Mouse (Mus musculus) megakaryocyte, embryonic 14.5 days (primary cell): ENCODE measurements around the gene Ppp6r1. TPM values are rescaled to one million over a fixed set of nuclear protein-coding genes. Genes with fewer than 3 reads are reported as not detected.

Experiments
- H3K27me3 ChIP-seq: replicated peaks from 2 replicates; pipeline ENCODE3; 2012; ENCODE audit warnings: inconsistent platforms
- H3K36me3 ChIP-seq: replicated peaks from 2 replicates; pipeline ENCODE3; 2012; ENCODE audit warnings: low read length, inconsistent platforms, mixed read lengths
- H3K4me1 ChIP-seq: 2 replicates; pipeline ENCODE4 v1.6.1; 2012; ENCODE audit warnings: inconsistent platforms
- H3K4me3 ChIP-seq: replicated peaks from 2 replicates; pipeline ENCODE3; 2012; ENCODE audit warnings: moderate library complexity, mild to moderate bottlenecking, inconsistent platforms
- H3K9me3 ChIP-seq: 2 replicates; pipeline ENCODE4 v1.6.1; 2012; ENCODE audit warnings: inconsistent platforms
- FLI1 ChIP-seq: IDR thresholded peaks from 2 replicates; pipeline ENCODE4 v1.6.1; 2012; ENCODE audit warnings: low read length, inconsistent platforms, mixed read lengths
- GATA1 ChIP-seq: IDR thresholded peaks from 3 replicates; pipeline ENCODE4 v1.6.1; 2012; ENCODE audit warnings: mixed read lengths, low read length, inconsistent platforms, borderline replicate concordance
- polyA plus RNA-seq: library from polyadenylated mRNA; stranded (reverse); fragments of >175 nt; gene quantifications from 2 replicates; pipeline ENCODE4 v1.2.3, GENCODE M21; 2012; ENCODE audit warnings: low replicate concordance; ENCODE audit not compliant: insufficient read depth

Gene Ppp6r1
- polyA plus RNA-seq, 1 experiment: 361 TPM

GRCm38 (mm10) chr7:4658128-4658907 lies 501 bp downstream of the Ppp6r1 start:
- TF ChIP-seq FLI1: no peak
- TF ChIP-seq GATA1: no peak
- no peaks in the 10 kb centered on the region for H3K27me3 ChIP-seq
- H3K4me3 ChIP-seq: peak overlapping the region; percentile 98
- H3K4me1 ChIP-seq: peaks cover 65% of the 10 kb centered on the region
- peaks cover 46% of the 10 kb centered on the region for H3K36me3 ChIP-seq
- H3K9me3 ChIP-seq: no peaks in the 10 kb centered on the region

GRCm38 (mm10) chr7:4657521-4658127 lies 1.2 kb downstream of the Ppp6r1 start:
- TF ChIP-seq GATA1 (no peak), FLI1 (no peak)
- Histone ChIP-seq H3K4me1 (peaks cover 69% of the 10 kb centered on the region), H3K27me3 (no peaks in the 10 kb centered on the region), H3K9me3 (no peaks in the 10 kb centered on the region), H3K36me3 (peaks cover 50% of the 10 kb centered on the region), H3K4me3 (peak overlapping the region; percentile 98)

GRCm38 (mm10) chr7:4656818-4657217 lies 2.0 kb downstream of the Ppp6r1 start:
- Histone ChIP-seq H3K36me3 (peaks cover 51% of the 10 kb centered on the region), H3K4me3 (peak overlapping the region; percentile 98), H3K4me1 (peaks cover 77% of the 10 kb centered on the region), H3K9me3 (no peaks in the 10 kb centered on the region), H3K27me3 (no peaks in the 10 kb centered on the region)
- TF ChIP-seq FLI1: no peak
- TF ChIP-seq GATA1: no peak

GRCm38 (mm10) chr7:4655916-4656315 lies 2.9 kb downstream of the Ppp6r1 start:
- Histone ChIP-seq H3K27me3 (no peaks in the 10 kb centered on the region), H3K36me3 (peaks cover 55% of the 10 kb centered on the region), H3K4me1 (peaks cover 82% of the 10 kb centered on the region), H3K9me3 (no peaks in the 10 kb centered on the region), H3K4me3 (peak overlapping the region; percentile 98)
- TF ChIP-seq FLI1 (no peak), GATA1 (no peak)

GRCm38 (mm10) chr7:4655393-4655792 lies 3.4 kb downstream of the Ppp6r1 start:
- H3K36me3 ChIP-seq: peaks cover 50% of the 10 kb centered on the region
- no peaks in the 10 kb centered on the region for H3K27me3 ChIP-seq
- TF ChIP-seq FLI1 (no peak), GATA1 (no peak)
- H3K4me1 ChIP-seq: peaks cover 83% of the 10 kb centered on the region
- H3K4me3 ChIP-seq: peak overlapping the region; percentile 98
- no peaks in the 10 kb centered on the region for H3K9me3 ChIP-seq

GRCm38 (mm10) chr7:4654221-4654620 lies 4.6 kb downstream of the Ppp6r1 start:
- Histone ChIP-seq H3K4me1 (peaks cover 78% of the 10 kb centered on the region), H3K27me3 (no peaks in the 10 kb centered on the region), H3K4me3 (peak overlapping the region; percentile 98), H3K36me3 (peaks cover 49% of the 10 kb centered on the region), H3K9me3 (no peaks in the 10 kb centered on the region)
- TF ChIP-seq FLI1 (no peak), GATA1 (no peak)

- H3K4me3 ChIP-seq: peak overlapping the region; percentile 98
- no peaks in the 10 kb centered on the region for H3K27me3 ChIP-seq
- peaks cover 79% of the 10 kb centered on the region for H3K4me1 ChIP-seq
- H3K36me3 ChIP-seq: peaks cover 49% of the 10 kb centered on the region
- no peaks in the 10 kb centered on the region for H3K9me3 ChIP-seq
- TF ChIP-seq FLI1 (no peak), GATA1 (no peak)
Observed at GRCm38 (mm10) chr7:4653780-4654179, 5.0 kb downstream of the Ppp6r1 start.

GRCm38 (mm10) chr7:4653351-4653750 lies 5.5 kb downstream of the Ppp6r1 start:
- H3K27me3 ChIP-seq: no peaks in the 10 kb centered on the region
- H3K9me3 ChIP-seq: no peaks in the 10 kb centered on the region
- peaks cover 83% of the 10 kb centered on the region for H3K4me1 ChIP-seq
- H3K4me3 ChIP-seq: peak overlapping the region; percentile 98
- no peak for TF ChIP-seq GATA1
- no peak for TF ChIP-seq FLI1
- peaks cover 51% of the 10 kb centered on the region for H3K36me3 ChIP-seq

GRCm38 (mm10) chr7:4652726-4653125 lies 6.1 kb downstream of the Ppp6r1 start:
- H3K4me1 ChIP-seq: peaks cover 89% of the 10 kb centered on the region

GRCm38 (mm10) chr7:4651581-4651980 lies 7.2 kb downstream of the Ppp6r1 start:
- H3K36me3 ChIP-seq: peaks cover 66% of the 10 kb centered on the region
- H3K4me1 ChIP-seq: peaks cover 91% of the 10 kb centered on the region
- H3K27me3 ChIP-seq: no peaks in the 10 kb centered on the region
- H3K4me3 ChIP-seq: peak overlapping the region; percentile 60
- H3K9me3 ChIP-seq: no peaks in the 10 kb centered on the region
- TF ChIP-seq GATA1: no peak
- TF ChIP-seq FLI1: no peak

More at GRCm38 (mm10) chr7:4652726-4653125, 6.1 kb downstream of the Ppp6r1 start:
- Histone ChIP-seq H3K9me3 (no peaks in the 10 kb centered on the region), H3K4me3 (peak overlapping the region; percentile 98), H3K27me3 (no peaks in the 10 kb centered on the region), H3K36me3 (peaks cover 57% of the 10 kb centered on the region)
- TF ChIP-seq GATA1: no peak
- TF ChIP-seq FLI1: no peak
